In genomic region chr15:93397269-93397668, GRCm38 (mm10) we compare ENCODE assay signal across 7 mouse cellular contexts. TPM values are rescaled to one million over a fixed set of nuclear protein-coding genes. Genes with fewer than 3 reads are reported as not detected.
DNase-seq lines count a peak whose midpoint lies in the region; ATAC-seq and TF ChIP-seq lines count a peak whose summit lies in the region.

No protein-coding gene starts in this region.

- peaks cover 3% of the 10 kb centered on the region; the same call in 1 of the 2 replicates for H3K4me1 ChIP-seq in lung, postnatal 0 days (ENCODE audit: insufficient read depth, low read depth, low read length)
- H3K4me1 ChIP-seq in embryonic facial prominence, embryonic 10.5 days = peaks cover 30% of the 10 kb centered on the region
- H3K4me1 ChIP-seq in hindbrain, postnatal 0 days (ENCODE audit: insufficient read depth, low read length) = peaks cover 9% of the 10 kb centered on the region; the same call in 1 of the 2 replicates
- H3K4me1 ChIP-seq in neural tube, embryonic 12.5 days = peaks cover 25% of the 10 kb centered on the region

- no peak for TF ChIP-seq CTCF in lung, postnatal 0 days (IDR thresholded peaks at IDR 0.05)
- no peak for TF ChIP-seq CTCF in hindbrain, postnatal 0 days (IDR thresholded peaks at IDR 0.05; ENCODE audit: low read depth)

- no peak overlapping the region for H3K27ac ChIP-seq in lung, postnatal 0 days (ENCODE audit: low read length)
- 0 out of 2 replicates have a peak overlapping the region, but pooled peaks have one; percentile 96 for H3K27ac ChIP-seq in embryonic facial prominence, embryonic 10.5 days (replicated peaks)
- peak overlapping the region; percentile 88; the same call in 1 of the 2 replicates for H3K27ac ChIP-seq in hindbrain, postnatal 0 days
- H3K27ac ChIP-seq in neural tube, embryonic 12.5 days = no peak overlapping the region

- ATAC-seq in lung, postnatal 0 days = no peak
- no peak for ATAC-seq in hindbrain, postnatal 0 days
- no peak for ATAC-seq in neural tube, embryonic 12.5 days (ENCODE audit: low FRiP score, low read depth)

- H3K36me3 ChIP-seq in lung, postnatal 0 days (ENCODE audit: insufficient read depth, low read length) = 0 out of 2 replicates have a peak, but pooled peaks cover 7% of the 10 kb centered on the region
- H3K36me3 ChIP-seq in embryonic facial prominence, embryonic 10.5 days (replicated peaks) = peaks cover 44% of the 10 kb centered on the region
- peaks cover 12% of the 10 kb centered on the region; the same call in 1 of the 2 replicates for H3K36me3 ChIP-seq in hindbrain, postnatal 0 days (ENCODE audit: insufficient read depth, low read length)
- peaks cover 21% of the 10 kb centered on the region for H3K36me3 ChIP-seq in neural tube, embryonic 12.5 days

- H3K27me3 ChIP-seq in lung, postnatal 0 days (replicated peaks; ENCODE audit: insufficient read depth, low read length) = no peaks in the 10 kb centered on the region
- no peaks in the 10 kb centered on the region for H3K27me3 ChIP-seq in embryonic facial prominence, embryonic 10.5 days (replicated peaks; ENCODE audit: low read depth, poor library complexity, severe bottlenecking)
- no peaks in the 10 kb centered on the region for H3K27me3 ChIP-seq in hindbrain, postnatal 0 days (ENCODE audit: insufficient read depth, low read length)
- no peaks in the 10 kb centered on the region for H3K27me3 ChIP-seq in neural tube, embryonic 12.5 days (replicated peaks)

- TF ChIP-seq EP300 in lung, postnatal 0 days (IDR thresholded peaks at IDR 0.05) = no peak

- H3K9me3 ChIP-seq in lung, postnatal 0 days (ENCODE audit: low read length) = no peaks in the 10 kb centered on the region
- no peaks in the 10 kb centered on the region for H3K9me3 ChIP-seq in embryonic facial prominence, embryonic 10.5 days
- H3K9me3 ChIP-seq in hindbrain, postnatal 0 days (ENCODE audit: low read length) = no peaks in the 10 kb centered on the region
- no peaks in the 10 kb centered on the region for H3K9me3 ChIP-seq in neural tube, embryonic 12.5 days

- H3K4me3 ChIP-seq in lung, postnatal 0 days (ENCODE audit: low read depth, low read length) = peak overlapping the region; percentile 97
- H3K4me3 ChIP-seq in embryonic facial prominence, embryonic 10.5 days = peak overlapping the region; percentile 92
- peak overlapping the region; percentile 98 for H3K4me3 ChIP-seq in hindbrain, postnatal 0 days (ENCODE audit: low read length)
- H3K4me3 ChIP-seq in neural tube, embryonic 12.5 days = peak overlapping the region; percentile 98

- WGBS in lung, postnatal 0 days = 2% methylated on average over 11 of the region's 11 CpGs
- WGBS in embryonic facial prominence, embryonic 10.5 days = under 1% methylated on average over 11 of the region's 11 CpGs
- WGBS in hindbrain, postnatal 0 days = 1% methylated on average over 11 of the region's 11 CpGs
- WGBS in neural tube, embryonic 12.5 days = 2% methylated on average over 11 of the region's 11 CpGs

- DNase-seq in lung, postnatal 0 days (ENCODE audit: low spot score) = no peak
- no peak for DNase-seq in lung, postnatal 10 days
- DNase-seq in embryonic facial prominence, embryonic 10.5 days (ENCODE audit: low spot score) = no peak
- no peak for DNase-seq in hindbrain, postnatal 0 days (ENCODE audit: low spot score)
- DNase-seq in cerebellum, adult 18-20 months = no peak
- DNase-seq in thymus, adult 18-20 months = no peak

- peak overlapping the region; percentile 98; the same call in 1 of the 2 replicates for H3K9ac ChIP-seq in lung, postnatal 0 days (replicated peaks; ENCODE audit: low read depth)
- peak overlapping the region; percentile 98 for H3K9ac ChIP-seq in hindbrain, postnatal 0 days (replicated peaks; ENCODE audit: low read length)
- H3K9ac ChIP-seq in neural tube, embryonic 12.5 days = peak overlapping the region; percentile 97

- peak overlapping the region; percentile 70 for H3K4me2 ChIP-seq in lung, postnatal 0 days (replicated peaks; ENCODE audit: low read depth, low read length)
- H3K4me2 ChIP-seq in hindbrain, postnatal 0 days (ENCODE audit: low read depth, low read length) = peak overlapping the region; percentile 81
- H3K4me2 ChIP-seq in neural tube, embryonic 12.5 days (replicated peaks) = peak overlapping the region; percentile 73

RNA-seq across cellular contexts. Expression of gene Zcrb1, which starts 0.9 kb away (rescaled TPM):
- 101 and 118 TPM in 2 replicates for polyA plus RNA-seq in lung, postnatal 0 days (2015; fragmentation: Nextera tagmentation; extraction: Ambion mirVana)
- 157 and 158 TPM in 2 replicates for polyA plus RNA-seq in embryonic facial prominence, embryonic 10.5 days (2016; fragmentation: Nextera tagmentation; extraction: Ambion mirVana)
- 27.8 and 42.9 TPM in 2 replicates for total RNA-seq in hindbrain, postnatal 0 days (2014; rRNA removed)
- polyA plus RNA-seq in hindbrain, postnatal 0 days (2015; fragmentation: Nextera tagmentation; extraction: Ambion mirVana) = 161 and 172 TPM in 2 replicates
- 167 and 170 TPM in 2 replicates for polyA plus RNA-seq in neural tube, embryonic 12.5 days (2016; fragmentation: Nextera tagmentation; extraction: Ambion mirVana)

RNA-seq across cellular contexts. Expression of gene Pphln1, which starts 0.9 kb away (rescaled TPM):
- 22.3 and 25.9 TPM in 2 replicates for polyA plus RNA-seq in lung, postnatal 0 days (2015; fragmentation: Nextera tagmentation; extraction: Ambion mirVana)
- 93.3 and 103 TPM in 2 replicates for polyA plus RNA-seq in embryonic facial prominence, embryonic 10.5 days (2016; fragmentation: Nextera tagmentation; extraction: Ambion mirVana)
- 27.0 and 36.3 TPM in 2 replicates for total RNA-seq in hindbrain, postnatal 0 days (2014; rRNA removed)
- 36.7 and 38.0 TPM in 2 replicates for polyA plus RNA-seq in hindbrain, postnatal 0 days (2015; fragmentation: Nextera tagmentation; extraction: Ambion mirVana)
- 68.1 and 75.4 TPM in 2 replicates for polyA plus RNA-seq in neural tube, embryonic 12.5 days (2016; fragmentation: Nextera tagmentation; extraction: Ambion mirVana)

Comparison
In these comparisons a context has a peak if more than half of its experiments do, and no peak if none do; other contexts are left out.
1. H3K27ac ChIP-seq: peak in embryonic facial prominence, embryonic 10.5 days (single experiment) and hindbrain, postnatal 0 days (single experiment); none in lung, postnatal 0 days (single experiment) and neural tube, embryonic 12.5 days (single experiment).
2. Peak in every context shown above with its lines, with median percentiles within 50 percentile points of each other: H3K4me2 ChIP-seq, H3K4me3 ChIP-seq and H3K9ac ChIP-seq.